Mouse (Mus musculus): ENCODE measurements at regions not wholly inside any gene's neighbourhood (a gene's known extent, or its start where the extent isn't known, plus 50 kb on each side); places are given as distances from the start of the nearest gene placed in this dataset.

DNA sequence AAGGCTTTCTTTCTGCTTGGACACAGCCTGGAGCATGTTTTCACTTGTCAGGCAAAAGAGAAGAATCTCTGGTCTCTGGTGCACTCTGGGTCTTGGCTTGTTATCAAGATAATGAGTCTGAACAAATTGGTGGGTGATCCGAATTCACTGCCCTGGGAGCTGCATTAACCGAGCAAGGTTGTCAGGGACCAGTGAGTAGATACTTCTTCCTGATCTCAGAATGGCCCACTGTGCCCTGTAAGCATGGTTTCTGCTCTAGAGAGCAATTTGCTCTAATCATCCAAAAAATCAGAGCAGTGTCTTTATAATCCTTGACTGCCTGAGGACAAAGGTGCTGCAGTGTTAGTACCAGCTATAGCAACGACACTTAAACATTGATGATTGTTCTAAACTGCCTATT is 97.2 kb upstream of the 1500015O10Rik start:
- TF ChIP-seq EP300 (IDR thresholded peaks at IDR 0.05; ENCODE audit: low read depth) (no peak), CTCF (IDR thresholded peaks at IDR 0.05; ENCODE audit: low read depth) (no peak)
- no peak for ATAC-seq (ENCODE audit: insufficient read depth, low read depth)
- Histone ChIP-seq H3K9me3 (replicated peaks; ENCODE audit: control insufficient read depth, low read length) (no peaks in the 10 kb centered on the region), H3K4me1 (ENCODE audit: control insufficient read depth, insufficient read depth) (no peaks in the 10 kb centered on the region), H3K4me3 (ENCODE audit: low read depth, low read length) (no peak overlapping the region), H3K36me3 (replicated peaks; ENCODE audit: control insufficient read depth, insufficient read depth, low read length) (no peaks in the 10 kb centered on the region), H3K4me2 (ENCODE audit: low read depth, low read length) (no peak overlapping the region), H3K27ac (ENCODE audit: low read depth) (no peak overlapping the region), H3K9ac (replicated peaks; ENCODE audit: low read depth, low read length) (no peak overlapping the region), H3K27me3 (ENCODE audit: control insufficient read depth, insufficient read depth, low read length) (no peaks in the 10 kb centered on the region)
- no peak for DNase-seq (ENCODE audit: low spot score)
- WGBS = 72% methylated on average over 3 of the region's 3 CpGs

DNA sequence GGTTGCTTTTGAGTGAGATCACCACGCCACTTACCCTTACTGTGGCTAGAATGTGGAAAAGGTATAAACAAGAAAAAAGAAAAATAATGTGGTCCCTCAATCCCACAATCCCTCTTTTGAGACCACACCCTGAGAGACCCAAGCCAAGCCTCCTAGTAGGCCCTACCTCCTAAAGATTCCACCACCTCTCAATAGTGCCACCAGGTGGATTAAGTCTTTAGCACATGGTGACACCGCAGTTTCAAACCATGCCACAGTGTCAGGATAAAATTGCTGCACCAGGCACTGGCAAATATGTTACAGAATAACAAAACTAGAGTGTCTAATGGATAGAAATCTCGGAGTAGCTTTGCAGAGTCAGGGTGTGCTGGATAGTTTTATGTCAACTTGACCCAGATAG is 94.7 kb upstream of the 1500015O10Rik start:
- Histone ChIP-seq H3K4me2 (ENCODE audit: low read depth, low read length) (no peak overlapping the region), H3K4me1 (ENCODE audit: control insufficient read depth, insufficient read depth) (no peaks in the 10 kb centered on the region), H3K27ac (ENCODE audit: low read depth) (no peak overlapping the region), H3K36me3 (replicated peaks; ENCODE audit: control insufficient read depth, insufficient read depth, low read length) (no peaks in the 10 kb centered on the region), H3K9me3 (replicated peaks; ENCODE audit: control insufficient read depth, low read length) (no peaks in the 10 kb centered on the region), H3K4me3 (ENCODE audit: low read depth, low read length) (no peak overlapping the region), H3K9ac (replicated peaks; ENCODE audit: low read depth, low read length) (no peak overlapping the region), H3K27me3 (ENCODE audit: control insufficient read depth, insufficient read depth, low read length) (no peaks in the 10 kb centered on the region)
- no peak for ATAC-seq (ENCODE audit: insufficient read depth, low read depth)
- no peak for DNase-seq (ENCODE audit: low spot score)
- 69% methylated on average over 3 of the region's 3 CpGs for WGBS
- TF ChIP-seq CTCF (IDR thresholded peaks at IDR 0.05; ENCODE audit: low read depth) (peak; percentile 69), EP300 (IDR thresholded peaks at IDR 0.05; ENCODE audit: low read depth) (no peak)

DNA sequence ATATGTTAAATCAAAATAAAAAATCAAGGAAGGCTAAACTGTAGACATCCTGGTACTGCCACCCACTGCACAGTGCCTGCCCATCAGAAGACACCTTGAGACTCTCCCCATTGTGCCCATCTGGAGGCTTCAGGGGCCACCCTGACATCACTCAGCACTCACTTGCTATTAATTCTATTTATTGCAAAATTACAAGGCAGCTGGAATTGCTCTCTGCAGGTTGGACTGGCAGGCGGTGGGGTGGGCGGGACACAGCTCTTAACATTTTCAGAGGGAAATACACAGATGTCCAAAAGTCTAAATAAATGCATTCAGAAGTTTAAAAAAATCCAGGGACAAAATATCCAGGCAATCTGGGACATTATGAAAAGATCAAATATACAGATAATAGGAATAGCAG is 92.4 kb upstream of the 1500015O10Rik start:
- Histone ChIP-seq H3K9ac (replicated peaks; ENCODE audit: low read depth, low read length) (no peak overlapping the region), H3K4me1 (ENCODE audit: control insufficient read depth, insufficient read depth) (no peaks in the 10 kb centered on the region), H3K36me3 (replicated peaks; ENCODE audit: control insufficient read depth, insufficient read depth, low read length) (no peaks in the 10 kb centered on the region), H3K9me3 (replicated peaks; ENCODE audit: control insufficient read depth, low read length) (no peaks in the 10 kb centered on the region), H3K4me3 (ENCODE audit: low read depth, low read length) (no peak overlapping the region), H3K27me3 (ENCODE audit: control insufficient read depth, insufficient read depth, low read length) (no peaks in the 10 kb centered on the region), H3K27ac (ENCODE audit: low read depth) (no peak overlapping the region), H3K4me2 (ENCODE audit: low read depth, low read length) (no peak overlapping the region)
- DNase-seq (ENCODE audit: low spot score) = no peak
- 85% methylated on average over 2 of the region's 2 CpGs for WGBS
- TF ChIP-seq CTCF (IDR thresholded peaks at IDR 0.05; ENCODE audit: low read depth) = no peak
- TF ChIP-seq EP300 (IDR thresholded peaks at IDR 0.05; ENCODE audit: low read depth) = no peak
- no peak for ATAC-seq (ENCODE audit: insufficient read depth, low read depth)

DNA sequence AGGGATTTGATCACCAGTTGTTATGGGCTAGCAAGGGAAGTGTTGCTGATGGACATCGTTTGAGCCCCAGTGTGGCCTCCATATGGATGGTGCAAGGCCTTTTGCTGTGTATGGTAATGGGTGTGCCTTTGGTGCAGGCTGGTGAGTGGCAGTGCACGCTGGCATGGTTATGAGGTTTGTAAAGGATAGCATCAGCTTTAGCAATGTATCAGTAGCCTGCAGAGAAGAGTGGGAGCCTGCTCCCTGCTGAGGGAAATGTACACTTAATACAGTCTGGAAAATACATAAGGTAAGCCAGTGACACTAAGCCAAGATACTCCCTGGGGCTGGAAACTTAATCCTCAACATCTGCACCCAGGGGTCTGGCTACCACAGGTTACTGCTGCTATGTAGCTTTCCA is 58.4 kb upstream of the 1500015O10Rik start:
- no peaks in the 10 kb centered on the region for H3K9me3 ChIP-seq (replicated peaks; ENCODE audit: control insufficient read depth, low read length)
- H3K4me3 ChIP-seq (ENCODE audit: low read depth, low read length) = no peak overlapping the region
- no peaks in the 10 kb centered on the region for H3K36me3 ChIP-seq (replicated peaks; ENCODE audit: control insufficient read depth, insufficient read depth, low read length)
- DNase-seq (ENCODE audit: low spot score) (no peak), ATAC-seq (ENCODE audit: insufficient read depth, low read depth) (no peak)
- H3K27ac ChIP-seq (ENCODE audit: low read depth) = no peak overlapping the region
- no peak for TF ChIP-seq CTCF (IDR thresholded peaks at IDR 0.05; ENCODE audit: low read depth)
- no peak for TF ChIP-seq EP300 (IDR thresholded peaks at IDR 0.05; ENCODE audit: low read depth)
- no peaks in the 10 kb centered on the region for H3K27me3 ChIP-seq (ENCODE audit: control insufficient read depth, insufficient read depth, low read length)
- no peak overlapping the region for H3K9ac ChIP-seq (replicated peaks; ENCODE audit: low read depth, low read length)
- 48% methylated on average over 2 of the region's 2 CpGs for WGBS
- H3K4me2 ChIP-seq (ENCODE audit: low read depth, low read length) = no peak overlapping the region
- no peaks in the 10 kb centered on the region for H3K4me1 ChIP-seq (ENCODE audit: control insufficient read depth, insufficient read depth)
